Mouse (Mus musculus) liver, embryonic 13.5 days (tissue): Measurements from ENCODE around the gene Slc2a2. TPM values are rescaled to one million over a fixed set of nuclear protein-coding genes. Genes with fewer than 3 reads are reported as not detected.

Source experiments
- ATAC-seq: fragments of 200-750 bp; cut with Nextera tagmentation; 2 replicates; pipeline ENCODE4 v1.8.0; 2017; ENCODE audit warnings: low read depth, mild to moderate bottlenecking, moderate number of reproducible peaks, moderate library complexity
- DNase-seq: peaks from one replicate; pipeline ENCODE4 v3.0.0; 2022
- H3K27ac ChIP-seq: fragments of 300-500 bp; sonication (generic); 2 replicates; pipeline ENCODE4 v1.5.1; 2015; ENCODE audit warnings: moderate library complexity, mild to moderate bottlenecking, inconsistent platforms
- H3K27me3 ChIP-seq: fragments of 300-500 bp; sonication (generic); 2 replicates; pipeline ENCODE4 v1.6.1; 2015; ENCODE audit warnings: mild to moderate bottlenecking, inconsistent platforms
- H3K36me3 ChIP-seq: fragments of 300-500 bp; sonication (generic); 2 replicates; pipeline ENCODE4 v1.6.1; 2015; ENCODE audit warnings: mild to moderate bottlenecking, inconsistent platforms
- H3K4me1 ChIP-seq: fragments of 300-500 bp; sonication (generic); replicated peaks from 2 replicates; pipeline ENCODE4 v1.6.1; 2015; ENCODE audit warnings: inconsistent platforms
- H3K4me2 ChIP-seq: fragments of 300-500 bp; sonication (generic); 2 replicates; pipeline ENCODE4 v1.6.1; 2015; ENCODE audit warnings: inconsistent platforms, mild to moderate bottlenecking, moderate library complexity
- H3K4me3 ChIP-seq: fragments of 300-500 bp; sonication (generic); replicated peaks from 2 replicates; pipeline ENCODE4 v1.5.1; 2015; ENCODE audit warnings: mild to moderate bottlenecking, inconsistent platforms
- H3K9ac ChIP-seq: fragments of 300-500 bp; sonication (generic); 2 replicates; pipeline ENCODE4 v1.6.1; 2015; ENCODE audit warnings: mild to moderate bottlenecking, inconsistent platforms
- H3K9me3 ChIP-seq: fragments of 300-500 bp; sonication (generic); replicated peaks from 2 replicates; pipeline ENCODE4 v1.6.1; 2016; ENCODE audit warnings: inconsistent platforms
- WGBS: fragments of 180-500 bp; shearing (Covaris S2); methylation state at CpG from one replicate; pipeline ENCODE4 v1.1.7; 2015; ENCODE audit not compliant: insufficient replicate concordance; 5-methylcytosine and 5-hydroxymethylcytosine counted together
- polyA plus RNA-seq: library from polyadenylated mRNA; unstranded; fragments of >200 nt; fragmentation: Nextera tagmentation; extraction: Ambion mirVana; gene quantifications from 2 replicates; pipeline ENCODE4 v1.2.1, GENCODE M21; 2015

Slc2a2 gene
- 19.1 and 25.4 TPM in 2 replicates for polyA plus RNA-seq

DNA sequence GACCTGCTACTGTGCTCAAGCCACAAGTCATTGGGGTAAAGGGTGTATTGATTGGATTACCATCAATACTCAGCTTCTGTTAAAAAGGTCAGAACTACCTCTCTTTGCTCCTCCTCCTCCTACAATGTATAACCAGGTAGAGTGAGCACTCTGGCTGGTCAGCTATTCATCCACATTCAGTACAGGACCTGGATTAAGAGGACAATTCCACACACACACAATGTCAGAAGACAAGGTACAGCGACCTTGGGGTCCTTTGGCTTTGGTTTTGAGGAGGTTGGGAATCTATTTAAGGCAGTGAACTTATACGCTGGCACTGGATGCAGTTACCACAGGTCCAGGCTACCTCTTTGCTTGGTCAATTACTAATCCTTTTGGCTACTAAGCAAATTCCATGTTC is at the start of gene Slc2a2:
Slc2a2 (plus strand) TSS at position 107 of the 400 bp plus-strand sequence.
- Histone ChIP-seq H3K9ac (peak within 1 kb of the TSS; percentile 38), H3K27ac (peak within 1 kb of the TSS; percentile 55), H3K4me2 (peak within 1 kb of the TSS; percentile 40)

DNA sequence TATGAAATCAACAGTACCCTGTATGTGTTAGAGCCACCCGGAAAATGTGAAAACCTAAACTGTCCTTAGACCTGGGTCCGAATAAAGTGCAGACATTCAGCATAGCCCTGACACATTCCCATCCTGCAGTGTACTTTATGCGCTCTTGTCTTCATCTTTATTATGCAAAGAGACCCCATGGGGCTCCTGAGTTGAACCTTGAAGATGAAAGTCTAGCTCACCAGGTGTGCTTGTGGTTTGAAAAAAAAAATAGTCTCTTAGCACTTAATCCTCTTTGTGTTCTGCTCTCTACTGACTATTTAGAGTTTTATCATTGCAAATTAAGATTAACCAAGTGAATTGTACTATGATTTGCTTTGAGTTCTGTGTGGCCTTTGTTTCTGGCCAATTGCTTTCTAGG is 45.1 kb upstream of the Slc2a2 start:
- H3K4me1 ChIP-seq: no peaks in the 10 kb centered on the region
- DNase-seq (no peak), ATAC-seq (no peak)
- no peaks in the 10 kb centered on the region for H3K36me3 ChIP-seq
- WGBS: 63% methylated on average over 3 of the region's 3 CpGs
- no peak overlapping the region for H3K27ac ChIP-seq
- H3K9ac ChIP-seq: no peak overlapping the region
- no peaks in the 10 kb centered on the region for H3K27me3 ChIP-seq
- no peaks in the 10 kb centered on the region for H3K9me3 ChIP-seq
- H3K4me3 ChIP-seq: no peak overlapping the region
- H3K4me2 ChIP-seq: no peak overlapping the region

More for the DNA sequence above, at the start of gene Slc2a2:
- Histone ChIP-seq H3K36me3 (no peaks in the 10 kb centered on the region), H3K9me3 (no peaks in the 10 kb centered on the region), H3K4me1 (0 out of 2 replicates have a peak, but pooled peaks cover 8% of the 10 kb centered on the region), H3K4me3 (peak within 1 kb of the TSS; percentile 40), H3K27me3 (no peaks in the 10 kb centered on the region)
- DNase-seq (no peak), ATAC-seq (peak; percentile 52)
- 56% methylated on average over 2 of the region's 2 CpGs for WGBS

- no peak for ATAC-seq
- no peaks in the 10 kb centered on the region for H3K36me3 ChIP-seq
- no peak overlapping the region for H3K27ac ChIP-seq
- no peak overlapping the region for H3K4me3 ChIP-seq
- no peaks in the 10 kb centered on the region for H3K27me3 ChIP-seq
- H3K4me2 ChIP-seq: no peak overlapping the region
- WGBS: 68% methylated on average over 3 of the region's 3 CpGs
- DNase-seq: no peak
- no peak overlapping the region for H3K9ac ChIP-seq
- H3K9me3 ChIP-seq: no peaks in the 10 kb centered on the region
- H3K4me1 ChIP-seq: no peaks in the 10 kb centered on the region
Measured at GRCm38 (mm10) chr3:28653043-28653442, 44.7 kb upstream of the Slc2a2 start.

DNA sequence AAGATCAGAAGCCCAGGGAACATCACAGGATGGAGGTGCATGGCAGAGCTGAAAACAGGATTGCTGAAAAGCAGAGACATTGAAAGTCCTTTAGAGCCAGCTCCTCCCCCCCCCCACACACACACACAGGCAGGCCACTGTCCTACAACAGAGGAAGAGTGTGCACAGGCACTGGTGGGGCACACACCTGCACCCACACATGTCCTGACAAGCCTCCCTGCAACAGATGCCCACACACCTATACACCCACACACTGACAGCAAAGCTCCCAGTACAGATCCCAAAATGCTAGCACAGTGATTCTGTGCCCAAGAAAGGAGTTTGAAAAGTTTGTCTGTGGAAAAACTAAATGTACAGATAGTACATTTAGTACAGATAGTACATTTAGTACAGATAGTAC is 43.0 kb upstream of the Slc2a2 start:
- ATAC-seq: no peak
- H3K27ac ChIP-seq: no peak overlapping the region
- no peaks in the 10 kb centered on the region for H3K36me3 ChIP-seq
- H3K4me3 ChIP-seq: no peak overlapping the region
- DNase-seq: no peak
- no peak overlapping the region for H3K4me2 ChIP-seq
- no peaks in the 10 kb centered on the region for H3K9me3 ChIP-seq
- H3K9ac ChIP-seq: no peak overlapping the region
- H3K4me1 ChIP-seq: no peaks in the 10 kb centered on the region
- H3K27me3 ChIP-seq: no peaks in the 10 kb centered on the region

GRCm38 (mm10) chr3:28658349-28658748 is 39.4 kb upstream of the Slc2a2 start:
- no peak overlapping the region for H3K4me2 ChIP-seq
- no peaks in the 10 kb centered on the region for H3K36me3 ChIP-seq
- H3K9me3 ChIP-seq: no peaks in the 10 kb centered on the region
- H3K27ac ChIP-seq: no peak overlapping the region
- no peak overlapping the region for H3K9ac ChIP-seq
- no peaks in the 10 kb centered on the region for H3K4me1 ChIP-seq
- H3K4me3 ChIP-seq: no peak overlapping the region
- DNase-seq (no peak), ATAC-seq (no peak)
- 41% methylated on average over 1 of the region's 1 CpGs for WGBS
- no peaks in the 10 kb centered on the region for H3K27me3 ChIP-seq

GRCm38 (mm10) chr3:28680851-28681250 is 16.9 kb upstream of the Slc2a2 start:
- no peak overlapping the region for H3K4me3 ChIP-seq
- H3K27me3 ChIP-seq: no peaks in the 10 kb centered on the region
- H3K4me1 ChIP-seq: peaks cover 12% of the 10 kb centered on the region; the same call in 1 of the 2 replicates
- no peak overlapping the region for H3K27ac ChIP-seq
- H3K9ac ChIP-seq: no peak overlapping the region
- 53% methylated on average over 7 of the region's 7 CpGs for WGBS
- DNase-seq: no peak
- no peaks in the 10 kb centered on the region for H3K9me3 ChIP-seq
- no peaks in the 10 kb centered on the region for H3K36me3 ChIP-seq
- H3K4me2 ChIP-seq: no peak overlapping the region
- no peak for ATAC-seq

DNA sequence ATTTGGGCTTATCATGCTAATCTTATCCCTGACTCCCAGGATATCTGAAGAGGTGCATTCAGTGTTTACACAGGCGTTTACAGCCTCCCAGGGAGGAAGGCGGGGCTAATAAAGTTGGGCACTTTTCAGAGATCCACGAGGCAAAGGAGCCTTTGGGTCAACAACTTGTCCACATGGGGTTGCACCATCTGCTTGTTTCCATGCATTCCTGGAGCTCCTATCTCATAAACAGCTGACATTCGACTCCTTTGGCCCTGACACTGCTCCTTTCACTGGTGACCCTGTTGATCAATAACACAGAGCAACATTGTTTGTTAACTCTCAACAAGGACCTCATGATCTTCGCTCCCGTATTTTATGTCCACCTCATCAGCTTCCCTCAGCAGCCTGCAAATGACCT is 15.8 kb upstream of the Slc2a2 start:
- WGBS: 43% methylated on average over 6 of the region's 6 CpGs
- Histone ChIP-seq H3K9me3 (no peaks in the 10 kb centered on the region), H3K9ac (no peak overlapping the region), H3K27me3 (no peaks in the 10 kb centered on the region), H3K4me3 (no peak overlapping the region), H3K27ac (peak overlapping the region; percentile 47), H3K4me2 (no peak overlapping the region), H3K36me3 (no peaks in the 10 kb centered on the region), H3K4me1 (peaks cover 12% of the 10 kb centered on the region; the same call in 1 of the 2 replicates)
- DNase-seq (no peak), ATAC-seq (peak; percentile 65)

DNA sequence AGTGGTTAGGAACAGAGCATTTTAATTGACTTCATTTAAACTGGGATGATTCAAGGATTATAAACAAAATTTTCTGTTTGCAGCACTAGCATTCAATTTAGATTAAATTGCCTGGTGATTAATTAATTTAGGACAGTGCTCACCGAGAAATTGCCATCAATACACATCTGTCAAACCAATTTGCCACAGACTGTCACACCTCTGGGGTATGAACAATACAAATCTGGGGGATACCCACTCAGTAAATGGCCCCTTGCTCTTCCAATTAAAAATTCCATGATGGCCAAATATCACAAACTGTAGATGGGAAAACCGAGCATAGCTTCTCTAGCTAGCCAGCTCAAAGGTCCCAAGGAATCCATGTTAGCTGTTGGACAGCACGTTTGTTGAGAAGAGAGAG is 15.3 kb upstream of the Slc2a2 start:
- H3K9ac ChIP-seq: no peak overlapping the region
- H3K4me2 ChIP-seq: no peak overlapping the region
- H3K4me3 ChIP-seq: no peak overlapping the region
- peaks cover 12% of the 10 kb centered on the region; the same call in 1 of the 2 replicates for H3K4me1 ChIP-seq
- no peaks in the 10 kb centered on the region for H3K36me3 ChIP-seq
- no peak overlapping the region for H3K27ac ChIP-seq
- no peaks in the 10 kb centered on the region for H3K27me3 ChIP-seq
- no peaks in the 10 kb centered on the region for H3K9me3 ChIP-seq
- ATAC-seq: no peak
- no peak for DNase-seq
- WGBS: 46% methylated on average over 3 of the region's 3 CpGs

GRCm38 (mm10) chr3:28685510-28685909 is 12.2 kb upstream of the Slc2a2 start:
- H3K4me2 ChIP-seq: no peak overlapping the region
- no peak for DNase-seq
- H3K36me3 ChIP-seq: no peaks in the 10 kb centered on the region
- H3K27ac ChIP-seq: no peak overlapping the region
- no peaks in the 10 kb centered on the region for H3K27me3 ChIP-seq
- H3K4me1 ChIP-seq: peaks cover 7% of the 10 kb centered on the region; the same call in 1 of the 2 replicates
- no peaks in the 10 kb centered on the region for H3K9me3 ChIP-seq
- H3K9ac ChIP-seq: no peak overlapping the region
- WGBS: 25% methylated on average over 2 of the region's 2 CpGs
- no peak overlapping the region for H3K4me3 ChIP-seq
- no peak for ATAC-seq

- ATAC-seq (no peak), DNase-seq (no peak)
- Histone ChIP-seq H3K27me3 (no peaks in the 10 kb centered on the region), H3K9me3 (no peaks in the 10 kb centered on the region), H3K27ac (no peak overlapping the region), H3K9ac (no peak overlapping the region), H3K4me3 (no peak overlapping the region), H3K4me2 (no peak overlapping the region), H3K36me3 (no peaks in the 10 kb centered on the region), H3K4me1 (0 out of 2 replicates have a peak, but pooled peaks cover 8% of the 10 kb centered on the region)
- WGBS: 60% methylated on average over 5 of the region's 5 CpGs
Measured at GRCm38 (mm10) chr3:28694811-28695210, 2.9 kb upstream of the Slc2a2 start.

DNA sequence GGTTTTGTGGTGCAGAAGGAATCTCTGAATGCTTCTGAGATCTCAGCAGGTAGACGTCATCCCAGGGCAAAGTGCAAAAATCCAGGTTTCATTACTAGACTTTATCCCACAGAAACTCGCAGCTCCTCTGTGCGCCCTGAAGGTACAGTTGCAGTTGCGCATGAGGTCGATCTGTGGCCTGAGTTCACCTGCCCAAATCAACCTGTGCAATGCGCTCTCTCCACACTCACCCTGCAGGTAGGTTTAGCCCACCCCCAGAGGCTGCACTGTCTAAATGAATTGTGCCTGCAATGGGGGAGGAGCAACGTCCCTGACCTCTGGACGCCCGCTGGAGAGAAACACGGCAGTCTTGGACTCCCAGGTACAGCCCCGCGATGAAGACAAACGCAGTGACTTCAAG is 2.1 kb upstream of the Slc2a2 start:
- no peak overlapping the region for H3K4me3 ChIP-seq
- 0 out of 2 replicates have a peak, but pooled peaks cover 8% of the 10 kb centered on the region for H3K4me1 ChIP-seq
- H3K27me3 ChIP-seq: no peaks in the 10 kb centered on the region
- H3K4me2 ChIP-seq: peak overlapping the region; percentile 35
- no peak overlapping the region for H3K27ac ChIP-seq
- WGBS: 64% methylated on average over 13 of the region's 13 CpGs
- H3K36me3 ChIP-seq: no peaks in the 10 kb centered on the region
- H3K9me3 ChIP-seq: no peaks in the 10 kb centered on the region
- no peak for DNase-seq
- ATAC-seq: 0 out of 2 replicates have a peak, but pooled peaks have one; percentile 23
- no peak overlapping the region for H3K9ac ChIP-seq

GRCm38 (mm10) chr3:28696162-28696561 is 1.5 kb upstream of the Slc2a2 start:
- Histone ChIP-seq H3K27ac (no peak overlapping the region), H3K27me3 (no peaks in the 10 kb centered on the region), H3K9ac (no peak overlapping the region), H3K9me3 (no peaks in the 10 kb centered on the region), H3K4me1 (0 out of 2 replicates have a peak, but pooled peaks cover 8% of the 10 kb centered on the region), H3K4me3 (no peak overlapping the region), H3K4me2 (peak overlapping the region; percentile 35), H3K36me3 (no peaks in the 10 kb centered on the region)
- WGBS: 68% methylated on average over 10 of the region's 10 CpGs
- no peak for DNase-seq
- ATAC-seq: 0 out of 2 replicates have a peak, but pooled peaks have one; percentile 17
